Mouse (Mus musculus) heart, adult 2 months (tissue): ENCODE measurements around the gene Frrs1l. TPM values are rescaled to one million over a fixed set of nuclear protein-coding genes. Genes with fewer than 3 reads are reported as not detected.

Source experiments
- DNase-seq, 2 experiments: peaks; one replicate each; pipeline ENCODE4 v3.0.0; 2021
- H3K27ac ChIP-seq: fragments of 200-600 bp; 2 replicates; pipeline ENCODE4 v1.8.1; 2022
- H3K27me3 ChIP-seq: fragments of 200-500 bp; 2 replicates; pipeline ENCODE4 v1.6.1; 2012; ENCODE audit warnings: mild to moderate bottlenecking, low read length, inconsistent platforms, mixed read lengths; ENCODE audit not compliant: control insufficient read depth, insufficient read depth
- H3K36me3 ChIP-seq: fragments of 200-500 bp; 2 replicates; pipeline ENCODE4 v1.6.1; 2012; ENCODE audit warnings: low read length, inconsistent platforms; ENCODE audit not compliant: control insufficient read depth, insufficient read depth
- H3K4me1 ChIP-seq: fragments of 200-500 bp; 2 replicates; pipeline ENCODE4 v1.6.1; 2011; ENCODE audit warnings: low read length; ENCODE audit not compliant: control insufficient read depth, insufficient read depth
- H3K4me3 ChIP-seq: fragments of 200-600 bp; 2 replicates; pipeline ENCODE4 v1.8.1; 2022
- H3K79me2 ChIP-seq: fragments of 200-500 bp; replicated peaks from 2 replicates; pipeline ENCODE4 v1.6.1; 2012; ENCODE audit warnings: mild to moderate bottlenecking, inconsistent platforms, low read length, moderate library complexity, mixed read lengths; ENCODE audit not compliant: control insufficient read depth, insufficient read depth
- H3K9ac ChIP-seq: fragments of 200-500 bp; 2 replicates; pipeline ENCODE4 v1.6.1; 2012; ENCODE audit warnings: low read depth, mild to moderate bottlenecking, control low read depth, inconsistent platforms, low read length, mixed read lengths
- CTCF ChIP-seq: fragments of 200-600 bp; IDR thresholded peaks from 2 replicates; pipeline ENCODE4 v1.8.1; 2022; ENCODE audit warnings: antibody characterized with exemption, mild to moderate bottlenecking, moderate library complexity
- EP300 ChIP-seq: fragments of 200-500 bp; IDR thresholded peaks from 2 replicates; pipeline ENCODE4 v1.6.1; 2011; ENCODE audit warnings: low read depth, low read length, control low read depth; ENCODE audit not compliant: insufficient read depth
- POLR2A ChIP-seq: fragments of 200-500 bp; IDR thresholded peaks from 2 replicates; pipeline ENCODE4 v1.6.1; 2011; ENCODE audit warnings: mild to moderate bottlenecking, low read depth, low read length, control low read depth; ENCODE audit not compliant: insufficient read depth
- WGBS: fragments of 180-500 bp; shearing (Covaris S2); methylation state at CpG from one replicate; pipeline ENCODE4 v1.1.7; 2018; 5-methylcytosine and 5-hydroxymethylcytosine counted together
- intact Hi-C: fragments of 180-260 bp; cut with DNase I; formaldehyde crosslinking; loops from one replicate; pipeline ENCODE4 v1.15.1; 2025
- polyA plus RNA-seq: library from polyadenylated mRNA; depleted of rRNA; stranded (reverse); fragments of >200 nt; gene quantifications from 2 replicates; pipeline ENCODE4 v1.2.3, GENCODE M21; 2012
- total RNA-seq, 2 experiments: library from RNA; stranded (reverse); gene quantifications; 2 replicates each; pipeline ENCODE4 v1.2.3; 2021

The Frrs1l gene
- total and polyA plus RNA-seq, 3 experiments = 0.03 to 0.06 (median 0.05) TPM

DNA sequence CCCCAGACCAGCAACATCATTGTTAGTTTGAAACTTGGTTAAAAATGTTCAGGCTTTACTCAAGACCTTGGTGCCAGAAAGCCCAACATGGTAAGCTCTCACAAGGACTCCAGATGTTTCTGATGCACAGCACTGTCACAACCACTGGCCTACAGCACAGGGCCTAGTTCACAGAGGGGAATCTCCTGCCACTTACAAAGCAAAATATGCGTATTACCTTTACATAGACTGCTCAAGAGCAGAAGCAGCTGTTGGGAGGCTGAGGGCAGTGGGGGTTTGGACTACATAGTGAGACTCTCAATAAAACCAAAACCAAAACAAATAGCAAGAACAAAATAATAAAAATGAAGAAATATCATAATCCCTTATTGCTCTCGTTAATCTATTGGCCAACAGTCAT is 11.2 kb upstream of the Frrs1l start:
- 94% methylated on average over 2 of the region's 2 CpGs for WGBS
- Histone ChIP-seq H3K9ac (no peak overlapping the region), H3K36me3 (no peaks in the 10 kb centered on the region), H3K4me3 (no peak overlapping the region), H3K79me2 (no peaks in the 10 kb centered on the region), H3K4me1 (no peaks in the 10 kb centered on the region), H3K27ac (no peak overlapping the region), H3K27me3 (no peaks in the 10 kb centered on the region)
- DNase-seq = no peak
- intact Hi-C loops = no loop called here
- TF ChIP-seq CTCF (no peak), EP300 (no peak), POLR2A (no peak)

GRCm38 (mm10) chr4:56993331-56993730 is 3.1 kb upstream of the Frrs1l start:
- no peak for DNase-seq
- no peak overlapping the region for H3K9ac ChIP-seq
- no peaks in the 10 kb centered on the region for H3K4me1 ChIP-seq
- no peak overlapping the region for H3K4me3 ChIP-seq
- 54% methylated on average over 7 of the region's 7 CpGs for WGBS
- no peaks in the 10 kb centered on the region for H3K79me2 ChIP-seq
- no peaks in the 10 kb centered on the region for H3K36me3 ChIP-seq
- TF ChIP-seq POLR2A (no peak), CTCF (no peak), EP300 (no peak)
- peaks cover 10% of the 10 kb centered on the region for H3K27me3 ChIP-seq
- H3K27ac ChIP-seq = no peak overlapping the region
- intact Hi-C loops = no loop called here

DNA sequence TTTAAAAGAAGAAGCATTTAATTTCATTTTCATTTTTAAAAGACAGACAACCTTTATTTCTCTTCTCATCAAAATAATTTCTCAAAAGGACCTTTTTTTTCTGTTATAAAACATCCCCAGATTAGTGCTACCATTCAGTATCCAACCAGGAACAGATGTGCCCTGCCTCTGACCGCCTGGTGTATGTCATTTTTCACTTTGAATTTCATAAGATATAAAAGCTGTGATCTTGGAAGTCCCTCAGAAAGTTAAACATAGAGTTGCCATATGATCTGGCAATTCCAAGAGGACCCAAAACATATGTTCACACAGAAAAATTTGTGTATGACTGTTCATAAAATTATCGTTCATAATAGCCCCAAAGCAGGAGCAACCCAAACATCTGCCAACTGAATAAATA is 1.8 kb upstream of the Frrs1l start:
- H3K27me3 ChIP-seq = peaks cover 10% of the 10 kb centered on the region

DNA sequence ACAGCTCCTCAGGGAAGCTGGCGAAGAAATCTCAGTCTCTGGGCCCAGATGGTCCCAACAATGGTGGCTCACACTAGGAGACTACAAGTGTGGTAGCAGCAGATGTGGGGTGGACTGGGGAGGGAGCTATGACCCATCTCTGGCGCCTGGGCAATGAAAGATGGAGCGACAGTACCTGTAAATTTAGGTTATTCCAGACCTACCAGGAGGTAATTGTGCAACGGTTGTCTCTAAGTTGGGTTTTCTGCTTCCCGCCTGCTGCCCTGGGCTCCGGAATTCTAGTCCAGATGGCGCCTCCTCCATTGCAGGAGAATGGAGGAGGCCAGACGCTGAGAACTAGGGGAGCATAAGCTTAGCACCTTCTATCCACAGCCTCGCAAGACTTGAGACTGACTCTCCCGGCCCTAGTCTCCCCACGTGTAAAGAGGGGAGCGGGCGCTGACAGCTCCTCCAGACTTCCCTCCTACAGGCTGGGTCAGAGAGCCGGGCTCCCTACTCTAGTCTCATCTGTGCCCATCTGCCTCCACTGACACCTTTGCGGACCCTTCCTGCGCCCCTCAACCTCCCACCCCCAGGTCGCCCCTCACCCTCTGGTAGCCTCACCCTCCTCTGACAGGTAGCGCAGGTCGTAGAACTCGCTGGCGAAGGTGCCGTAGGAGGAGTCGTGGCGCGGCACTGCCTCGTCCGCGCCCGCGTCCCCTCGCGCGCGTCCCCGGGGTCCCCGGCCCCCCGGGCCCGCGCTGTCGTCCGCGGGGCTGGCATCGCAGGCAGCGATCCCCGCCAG is 568 bp downstream of the Frrs1l start:
- DNase-seq = no peak
- Histone ChIP-seq H3K79me2 (no peaks in the 10 kb centered on the region), H3K36me3 (no peaks in the 10 kb centered on the region), H3K4me1 (no peaks in the 10 kb centered on the region), H3K9ac (peak overlapping the region; percentile 41), H3K27me3 (peaks cover 10% of the 10 kb centered on the region), H3K27ac (no peak overlapping the region), H3K4me3 (no peak overlapping the region)
- WGBS = 14% methylated on average over 45 of the region's 45 CpGs
- intact Hi-C loops = no loop called here
- TF ChIP-seq EP300 (no peak), CTCF (no peak), POLR2A (no peak)

More for the DNA sequence above, 1.8 kb upstream of the Frrs1l start:
- Histone ChIP-seq H3K4me1 (no peaks in the 10 kb centered on the region), H3K9ac (no peak overlapping the region), H3K27ac (no peak overlapping the region), H3K79me2 (no peaks in the 10 kb centered on the region), H3K4me3 (no peak overlapping the region), H3K36me3 (no peaks in the 10 kb centered on the region)
- no peak for DNase-seq
- TF ChIP-seq EP300 = no peak
- TF ChIP-seq CTCF = no peak
- TF ChIP-seq POLR2A = no peak
- 72% methylated on average over 2 of the region's 2 CpGs for WGBS
- intact Hi-C loops = no loop called here

- Histone ChIP-seq H3K4me1 (peaks cover 5% of the 10 kb centered on the region), H3K79me2 (no peaks in the 10 kb centered on the region), H3K4me3 (no peak overlapping the region), H3K27ac (peak overlapping the region; percentile 67), H3K27me3 (no peaks in the 10 kb centered on the region), H3K9ac (no peak overlapping the region), H3K36me3 (peaks cover 6% of the 10 kb centered on the region)
- intact Hi-C loops = no loop called here
- peak in 1 of 2 experiments; percentile 31 for DNase-seq
- 26% methylated on average over 7 of the region's 7 CpGs for WGBS
- no peak for TF ChIP-seq POLR2A
- TF ChIP-seq CTCF = no peak
- TF ChIP-seq EP300 = no peak
These were observed 24.5 kb downstream of the Frrs1l start for GRCm38 (mm10) chr4:56965586-56966179.

DNA sequence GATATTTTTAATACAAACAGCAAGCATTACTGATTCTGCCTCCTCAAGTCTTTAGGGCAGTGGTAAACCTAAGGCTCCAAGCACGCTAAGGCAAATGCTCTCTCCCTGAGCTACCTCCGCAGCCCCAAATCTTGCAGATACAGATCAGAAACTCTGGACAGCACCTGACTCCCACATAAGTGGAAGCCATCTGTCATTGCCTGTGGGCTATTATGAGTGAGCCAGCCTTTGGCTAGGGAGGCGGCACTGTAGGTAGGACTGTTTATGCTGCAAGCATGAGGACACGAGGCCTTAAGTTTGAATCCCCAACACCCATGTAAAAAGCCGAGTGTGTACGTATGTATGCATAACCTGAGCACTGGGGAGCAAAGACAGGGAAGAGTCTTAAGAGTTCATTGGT is 26.5 kb downstream of the Frrs1l start:
- intact Hi-C loops = no loop called here
- Histone ChIP-seq H3K4me1 (peaks cover 5% of the 10 kb centered on the region), H3K9ac (no peak overlapping the region), H3K36me3 (peaks cover 6% of the 10 kb centered on the region), H3K4me3 (no peak overlapping the region), H3K27me3 (no peaks in the 10 kb centered on the region), H3K27ac (no peak overlapping the region), H3K79me2 (no peaks in the 10 kb centered on the region)
- DNase-seq = no peak
- TF ChIP-seq EP300 = no peak
- no peak for TF ChIP-seq CTCF
- TF ChIP-seq POLR2A = no peak
- WGBS = 97% methylated on average over 6 of the region's 6 CpGs
